In the genomic region with DNA sequence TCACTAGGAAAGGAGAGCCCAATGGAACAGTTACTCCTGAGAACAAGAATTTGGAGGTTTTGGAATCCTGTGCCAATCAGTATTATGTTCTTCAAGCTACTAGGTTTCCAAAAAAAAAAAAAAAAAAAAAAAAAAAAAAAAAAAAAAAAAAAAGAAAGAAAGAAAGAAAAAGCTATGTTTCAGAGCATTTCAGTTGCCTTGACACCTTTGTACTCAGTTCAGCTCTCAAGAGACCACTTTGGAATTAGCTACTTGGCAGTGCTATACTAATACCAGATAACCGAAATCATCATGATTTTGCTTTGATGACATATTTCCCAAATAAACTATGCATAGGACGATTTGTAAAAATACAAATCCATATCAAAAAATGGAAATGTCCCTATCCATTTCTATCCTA, we compare ENCODE assay signal across 27 mouse cellular contexts.
"Had no signal": no experiment of that assay in that cellular context is flagged by ENCODE, and none has a peak within 500 bp of the region (broad histone marks: within the 10 kb centered on the region; RNA-seq: fewer than 3 reads in every experiment).

No protein-coding gene starts in this region.

- ATAC-seq: intestine, embryonic 16.5 days had no signal

- H3K4me1 ChIP-seq: heart, embryonic 15.5 days; hindbrain, embryonic 13.5 days; hindbrain, embryonic 15.5 days; kidney, embryonic 15.5 days; limb, embryonic 12.5 days; liver, embryonic 13.5 days had no signal

- H3K36me3 ChIP-seq: heart, embryonic 15.5 days; kidney, embryonic 15.5 days; liver, embryonic 13.5 days had no signal

- H3K27me3 ChIP-seq: heart, embryonic 13.5 days; heart, embryonic 15.5 days; hindbrain, embryonic 13.5 days; hindbrain, embryonic 15.5 days; kidney, embryonic 15.5 days; limb, embryonic 12.5 days; liver, embryonic 13.5 days had no signal

- H3K27ac ChIP-seq: heart, adult 2 months; heart, embryonic 13.5 days; heart, embryonic 15.5 days; hindbrain, embryonic 13.5 days; hindbrain, embryonic 15.5 days; hindbrain, postnatal 0 days; kidney, embryonic 15.5 days; kidney, postnatal 0 days; left cerebral cortex, adult 2 months; limb, embryonic 10.5 days; limb, embryonic 12.5 days; liver, embryonic 13.5 days had no signal

- DNase-seq: gastrocnemius, postnatal 14 days; gastrocnemius, postnatal 36 days; heart, adult 11 months; heart, adult 2 months; heart, postnatal 14 days; heart, postnatal 36 days; kidney, adult 11 months; kidney, adult 2 months; kidney, adult 9 months; kidney, postnatal 14 days; kidney, postnatal 36 days; layer of hippocampus, adult 9-11 months; layer of hippocampus, postnatal 36 days; liver; liver, embryonic 13.5 days had no signal

- H3K9me3 ChIP-seq: heart, embryonic 13.5 days; heart, embryonic 15.5 days; hindbrain, embryonic 13.5 days; hindbrain, embryonic 15.5 days; kidney, embryonic 15.5 days; limb, embryonic 10.5 days; limb, embryonic 12.5 days; liver, embryonic 13.5 days had no signal

- H3K4me3 ChIP-seq: heart, adult 2 months; heart, embryonic 13.5 days; heart, embryonic 15.5 days; hindbrain, embryonic 13.5 days; hindbrain, embryonic 15.5 days; kidney, embryonic 15.5 days; left cerebral cortex, adult 2 months; limb, embryonic 10.5 days; limb, embryonic 12.5 days; liver, embryonic 13.5 days had no signal

- H3K4me2 ChIP-seq: heart, embryonic 15.5 days; hindbrain, embryonic 13.5 days; hindbrain, embryonic 15.5 days; kidney, embryonic 15.5 days; limb, embryonic 12.5 days; liver, embryonic 11.5 days; liver, embryonic 13.5 days had no signal

- H3K9ac ChIP-seq: heart, embryonic 13.5 days; heart, embryonic 15.5 days; hindbrain, embryonic 13.5 days; hindbrain, embryonic 15.5 days; kidney, embryonic 15.5 days; limb, embryonic 12.5 days; liver, embryonic 13.5 days had no signal
